Mouse (Mus musculus) frontal cortex, postnatal 14 days (tissue): ENCODE data around the gene Phospho2.
A peak's percentile ranks its signal among the peaks of the same experiment; 100 is the strongest.
"Not testable (repeated sequence)": the region's sequence is repeated elsewhere in the genome, so short reads cannot be mapped to it uniquely, and the experiment has no call there.

ENCODE experiments used
- DNase-seq, 2 experiments: peaks; one replicate each; pipeline ENCODE4 v3.0.0; 2022; ENCODE audit warnings: low spot score in 2 of 2

Gene Phospho2

GRCm38 (mm10) chr2:69789429-69790069, at the start of gene Phospho2, which contains the start of gene Ccdc173:
Gene Phospho2, plus strand, starts transcription at chr2:69789623.
Gene Ccdc173, minus strand, starts transcription at chr2:69789575.
- peak; percentile 96 to 98 for DNase-seq

- no peak for DNase-seq
Observed at GRCm38 (mm10) chr2:69745091-69745490, 44.3 kb upstream of the Phospho2 start.

DNA sequence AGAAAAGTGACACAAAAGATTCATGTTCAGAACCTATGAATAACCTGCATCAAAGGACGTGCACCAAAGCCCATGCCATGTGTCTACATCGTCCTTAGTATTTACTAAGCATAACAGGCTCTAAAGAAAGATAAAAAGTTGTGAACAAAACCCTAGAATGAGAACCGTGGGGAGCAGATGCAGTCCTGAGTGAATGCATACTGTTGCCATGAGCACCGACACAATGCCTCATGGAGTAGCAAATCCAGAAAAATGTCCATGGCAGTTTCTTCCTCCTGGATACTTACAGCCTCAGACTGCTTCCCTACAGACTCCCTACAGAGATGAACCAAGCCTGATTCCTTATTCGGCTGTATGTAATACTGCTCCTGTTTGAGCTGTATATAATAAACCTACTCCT, 28.4 kb upstream of the Phospho2 start:
- DNase-seq, result no peak

DNA sequence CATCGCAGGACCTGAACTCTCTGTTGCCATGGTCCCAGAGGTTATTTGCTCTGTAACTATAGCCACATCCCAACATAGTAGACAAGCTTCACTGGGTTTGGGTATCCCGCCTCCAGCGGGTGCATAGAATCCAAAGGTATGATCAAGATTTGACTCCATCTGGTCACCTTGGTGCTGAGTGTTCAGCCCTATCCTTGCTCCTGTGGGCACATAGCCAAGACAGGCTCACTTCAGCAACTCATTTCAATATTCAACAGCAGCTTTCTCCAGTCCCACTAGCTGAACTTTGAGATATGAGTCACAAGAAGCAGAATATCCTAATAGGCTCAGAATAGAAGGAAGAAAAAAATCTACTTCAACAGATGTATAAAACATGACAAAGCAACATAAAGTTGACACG, 26.1 kb upstream of the Phospho2 start:
- no peak for DNase-seq

GRCm38 (mm10) chr2:69764716-69765115, 24.7 kb upstream of the Phospho2 start:
- no peak for DNase-seq

- DNase-seq, result peak; percentile 31 to 36
Observed at GRCm38 (mm10) chr2:69773331-69773730, 16.1 kb upstream of the Phospho2 start.

DNA sequence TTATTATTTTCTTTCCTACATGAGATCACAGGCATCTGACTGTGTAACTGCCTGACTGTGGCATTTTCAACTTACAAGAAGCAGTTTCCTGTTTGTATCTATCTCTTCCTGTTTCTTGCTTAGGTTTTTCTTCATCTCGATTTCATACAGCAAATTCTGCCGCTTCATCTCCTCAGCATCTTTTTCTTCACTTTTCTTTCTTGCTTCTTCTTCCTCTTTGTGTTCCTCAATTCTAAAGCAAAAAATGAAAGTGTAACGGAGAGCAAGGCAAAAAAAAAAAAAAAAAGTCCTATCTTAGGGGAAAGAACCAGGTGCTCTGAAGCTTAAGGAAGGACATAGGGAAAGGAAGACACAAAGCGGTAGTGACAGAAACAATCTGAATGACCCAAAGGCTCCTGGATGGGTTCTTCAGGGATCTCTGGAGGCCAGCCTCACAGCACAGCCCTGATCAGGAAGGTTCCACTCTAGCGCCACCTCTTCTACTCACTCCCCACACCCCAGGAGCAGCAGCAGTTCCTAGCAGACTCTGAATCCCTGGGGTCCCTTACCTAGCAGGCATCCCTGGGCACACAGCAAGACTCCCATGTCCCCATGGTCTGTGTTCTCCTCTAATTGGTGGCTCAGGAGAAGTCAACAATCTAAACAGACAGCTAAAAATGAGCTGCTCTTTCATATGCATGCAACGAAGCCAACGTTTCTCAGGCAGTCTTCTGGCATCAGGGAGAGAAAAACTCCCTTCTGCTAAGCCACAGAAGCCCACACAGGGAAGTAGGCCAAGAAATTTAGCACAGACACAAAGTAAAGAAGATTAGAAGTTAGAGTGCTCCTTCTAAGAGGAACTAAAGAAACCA, 11.2 kb upstream of the Phospho2 start:
- peak in 1 of 2 experiments; percentile 10 for DNase-seq

- no peak for DNase-seq
Observed at GRCm38 (mm10) chr2:69778836-69779177, 10.6 kb upstream of the Phospho2 start.

GRCm38 (mm10) chr2:69788974-69789373, 449 bp upstream of the Phospho2 start:
- DNase-seq, result no peak

- peak; percentile 50 to 74 for DNase-seq
Observed at GRCm38 (mm10) chr2:69790285-69790684, 862 bp downstream of the Phospho2 start.

DNA sequence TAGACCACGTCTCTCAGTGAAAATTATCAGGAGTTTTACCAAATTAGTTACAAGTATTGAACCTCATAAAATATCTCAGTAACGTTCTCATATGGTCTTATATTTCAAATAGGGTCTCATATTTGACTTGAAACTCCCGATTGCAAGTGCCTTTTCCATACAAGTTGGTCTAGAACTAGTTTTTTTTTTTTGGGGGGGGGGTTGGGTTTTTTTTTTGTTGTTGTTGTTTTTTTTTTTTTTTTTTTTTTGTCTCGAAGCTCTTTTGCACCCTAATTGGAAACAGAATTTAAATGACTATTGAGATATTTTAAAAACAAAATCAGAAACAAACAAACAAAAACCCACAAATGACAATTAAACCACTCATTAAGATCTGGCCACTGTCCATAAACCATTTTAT, 1.3 kb downstream of the Phospho2 start:
- no peak for DNase-seq

DNA sequence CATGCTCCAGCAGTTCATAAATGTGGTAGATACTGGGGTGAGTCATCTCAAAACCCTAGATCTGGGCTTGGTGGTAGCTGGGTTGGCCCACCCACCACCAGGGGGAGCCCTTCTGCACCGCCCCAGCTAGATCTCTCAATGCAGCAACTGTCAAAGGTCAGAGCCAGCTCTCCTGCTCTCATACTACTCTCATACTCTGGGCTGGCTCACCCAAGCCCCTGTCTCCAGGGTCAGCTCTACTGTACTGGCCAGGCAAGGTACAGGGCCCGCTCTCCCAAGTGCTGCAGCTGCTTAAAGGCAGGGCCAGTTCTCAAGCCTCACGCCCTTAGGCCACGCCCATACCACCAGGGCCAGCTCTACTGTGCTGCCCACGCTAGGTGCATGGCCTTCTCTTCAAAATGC, 13.5 kb downstream of the Phospho2 start:
- peak in 1 of 2 experiments; percentile 34 for DNase-seq

DNA sequence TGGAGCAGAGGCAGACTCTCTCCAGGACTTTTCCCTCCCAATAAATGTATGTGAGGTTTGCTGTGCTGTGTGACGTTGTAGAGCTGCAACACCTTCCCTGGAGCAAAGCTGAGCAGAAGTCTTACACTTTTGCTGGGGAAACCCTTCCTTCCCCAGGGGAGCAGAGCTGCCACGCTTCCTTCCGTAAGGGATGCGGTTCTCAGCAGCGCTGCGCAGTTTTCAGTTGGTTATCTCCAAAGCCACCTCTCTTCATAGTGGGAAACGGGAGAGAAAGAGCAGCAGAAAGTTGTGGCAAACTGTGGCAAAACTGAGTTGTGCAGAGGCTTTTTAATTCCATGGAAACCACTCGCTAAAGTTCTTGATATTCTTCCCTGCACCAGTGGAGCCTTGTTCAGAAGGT, 14.3 kb downstream of the Phospho2 start:
- DNase-seq, result no peak

DNA sequence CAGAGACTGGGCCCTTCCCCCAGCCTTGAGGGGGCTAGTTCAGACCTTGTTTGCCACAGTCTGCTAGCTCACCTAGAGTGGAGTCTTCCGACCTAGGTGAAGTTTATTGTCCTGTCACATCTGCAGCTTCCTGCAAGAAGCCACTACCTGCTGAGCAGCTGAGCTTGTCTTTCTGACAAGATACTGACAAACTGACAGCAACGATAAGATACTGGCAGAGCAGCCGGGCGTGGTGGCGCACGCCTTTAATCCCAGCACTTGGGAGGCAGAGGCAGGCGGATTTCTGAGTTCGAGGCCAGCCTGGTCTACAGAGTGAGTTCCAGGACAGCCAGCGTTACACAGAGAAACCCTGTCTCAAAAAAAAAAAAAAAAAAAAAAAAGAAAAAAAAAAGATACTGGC, 15.2 kb downstream of the Phospho2 start:
- not testable (repeated sequence) for DNase-seq

GRCm38 (mm10) chr2:69810169-69810568, 20.7 kb downstream of the Phospho2 start:
- DNase-seq, result no peak

DNA sequence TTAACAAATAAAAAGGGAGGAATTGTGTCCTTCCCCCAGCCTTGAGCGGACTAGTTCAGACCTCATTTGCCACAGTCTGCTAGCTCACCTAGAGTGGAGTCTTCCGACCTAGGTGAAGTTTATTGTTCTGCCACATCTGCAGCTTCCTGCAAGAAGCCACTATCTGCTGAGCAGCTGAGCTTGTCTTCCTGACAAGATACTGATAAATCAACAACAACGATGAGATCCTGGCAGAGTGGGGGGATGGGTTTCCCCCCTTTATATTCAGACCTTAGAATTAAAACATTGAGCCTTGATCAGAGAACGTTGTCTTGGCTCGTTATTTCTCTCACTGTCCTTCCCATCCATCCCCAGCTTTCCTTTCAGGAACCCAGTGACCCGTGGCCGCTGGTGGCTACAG, 21.9 kb downstream of the Phospho2 start:
- not testable (repeated sequence) for DNase-seq

- no peak for DNase-seq
Observed at GRCm38 (mm10) chr2:69816575-69816974, 27.2 kb downstream of the Phospho2 start.

- DNase-seq, result no peak
Observed at GRCm38 (mm10) chr2:69818350-69819085, 29.1 kb downstream of the Phospho2 start.

GRCm38 (mm10) chr2:69820201-69820600, 30.8 kb downstream of the Phospho2 start:
- no peak for DNase-seq

- no peak for DNase-seq
Observed at GRCm38 (mm10) chr2:69821711-69822110, 32.3 kb downstream of the Phospho2 start, which contains the start of gene Klhl23. Gene Klhl23, plus strand, starts transcription at chr2:69821944.

DNA sequence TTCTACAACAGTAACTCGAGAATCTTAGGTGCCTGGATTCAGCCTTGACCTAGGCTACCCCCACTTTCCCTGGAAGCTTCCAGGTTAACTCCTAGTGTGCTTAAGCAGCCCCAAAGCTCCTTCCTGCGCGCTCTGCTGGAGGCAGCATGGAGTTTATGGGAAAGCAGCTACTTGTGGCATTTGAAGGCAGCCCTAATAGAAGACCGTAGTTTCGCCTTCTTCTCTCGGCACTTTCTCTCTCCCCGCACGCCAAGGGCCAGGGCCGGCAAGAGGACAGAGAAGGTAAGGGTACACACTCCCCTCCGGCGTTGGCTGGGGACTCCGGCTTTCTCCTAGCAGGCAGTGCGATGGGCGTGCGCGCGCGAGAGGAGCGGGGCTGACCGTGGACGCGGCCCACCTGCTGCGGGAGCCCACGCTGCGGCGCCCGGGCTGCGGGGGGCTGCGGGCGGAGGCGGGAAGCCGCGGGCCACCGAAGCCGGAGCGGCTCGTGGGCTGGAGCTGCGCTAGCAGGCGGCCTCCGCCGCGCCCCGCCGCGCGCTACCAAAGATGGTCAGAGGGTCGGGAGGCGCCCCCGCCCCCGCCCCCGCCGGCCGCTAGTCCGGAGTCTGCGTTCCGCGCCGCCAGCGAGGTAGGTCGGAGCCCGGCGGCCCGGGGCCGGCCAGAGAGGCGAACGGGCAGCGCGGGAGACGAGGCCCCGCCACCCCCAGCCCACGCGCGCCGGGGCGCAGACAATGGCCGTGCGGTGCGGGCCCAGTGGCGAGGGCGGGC, 33.1 kb downstream of the Phospho2 start:
- DNase-seq, result peak; percentile 33 to 41
